ENCODE assay signal across 8 mouse cellular contexts in the genomic region with DNA sequence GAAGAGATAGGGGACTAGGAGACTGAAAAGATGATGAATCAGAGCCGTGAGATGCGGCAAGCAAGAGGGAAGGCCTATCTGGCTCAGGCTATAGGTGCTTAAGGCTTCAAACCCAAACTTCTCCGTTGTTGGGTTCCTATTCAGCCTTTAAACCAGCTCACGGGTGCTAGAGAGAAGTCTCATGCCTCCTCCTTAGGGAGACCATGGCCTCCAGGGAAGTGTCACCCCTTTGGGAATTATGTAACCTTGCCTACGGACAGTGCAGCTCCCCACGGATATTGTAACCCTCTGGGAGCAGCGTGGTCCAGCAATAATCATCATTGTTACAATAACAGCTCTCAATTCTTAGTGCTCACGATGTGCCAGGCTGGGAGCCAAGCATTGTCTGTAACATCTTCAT. TPM values are rescaled to one million over a fixed set of nuclear protein-coding genes. Genes with fewer than 3 reads are reported as not detected.
DNase-seq lines count a peak whose midpoint lies in the region; ATAC-seq and TF ChIP-seq lines count a peak whose summit lies in the region.

No protein-coding gene starts in this region.

- peak; percentile 46 to 61 for DNase-seq in cerebellum, postnatal 25 days
- DNase-seq in MEL (ENCODE audit: low read depth, low spot score): no peak
- DNase-seq in frontal cortex, postnatal 14 days (ENCODE audit: low spot score in 2 of 2): no peak
- no peak for DNase-seq in urinary bladder, adult 2 months (ENCODE audit: low spot score)

- TF ChIP-seq CTCF in MEL (IDR thresholded peaks at IDR 0.05 in 2 of 3, conservative IDR thresholded peaks at IDR 0.05 in 1 of 3; ENCODE audit: control insufficient read depth in 1 of 3, insufficient read depth in 1 of 3, low read depth in 2 of 3, low read length in 3 of 3, poor library complexity in 1 of 3, severe bottlenecking in 1 of 3): no peak

- peak overlapping the region; percentile 98 for H3K4me2 ChIP-seq in heart, embryonic 16.5 days (ENCODE audit: low read depth, low read length)
- peak overlapping the region; percentile 99 for H3K4me2 ChIP-seq in liver, embryonic 15.5 days

- peaks cover 0 to 2% of the 10 kb centered on the region in 2 experiments; a peak in 2 of 4 replicates for H3K36me3 ChIP-seq in MEL (ENCODE audit: control insufficient read depth in 1 of 2, insufficient read depth in 2 of 2, low read length in 2 of 2)
- no peaks in the 10 kb centered on the region for H3K36me3 ChIP-seq in heart, embryonic 16.5 days (ENCODE audit: control insufficient read depth, insufficient read depth)
- no peaks in the 10 kb centered on the region for H3K36me3 ChIP-seq in liver, embryonic 15.5 days (replicated peaks)

- no peak for TF ChIP-seq POLR2A in MEL (IDR thresholded peaks at IDR 0.05; ENCODE audit: control insufficient read depth in 1 of 2, insufficient read depth in 1 of 2, low read depth in 1 of 2, low read length in 2 of 2, poor library complexity in 1 of 2)

- WGBS in heart, embryonic 16.5 days: 32% methylated on average over 8 of the region's 8 CpGs
- WGBS in liver, embryonic 15.5 days (ENCODE audit: insufficient replicate concordance): 35% methylated on average over 8 of the region's 8 CpGs

- peak overlapping the region; percentile 58 to 99 for H3K4me3 ChIP-seq in MEL (ENCODE audit: control insufficient read depth in 1 of 2, insufficient read depth in 1 of 2, low read depth in 2 of 2, low read length in 2 of 2)
- H3K4me3 ChIP-seq in heart, embryonic 16.5 days (ENCODE audit: low read length): peak overlapping the region; percentile 100
- H3K4me3 ChIP-seq in liver, embryonic 15.5 days (replicated peaks): peak overlapping the region; percentile 78; the same call in 1 of the 2 replicates

- no peaks in the 10 kb centered on the region for H3K27me3 ChIP-seq in MEL (ENCODE audit: control insufficient read depth in 1 of 2, insufficient read depth in 2 of 2, low read length in 2 of 2)
- no peaks in the 10 kb centered on the region for H3K27me3 ChIP-seq in heart, embryonic 16.5 days (ENCODE audit: control insufficient read depth, insufficient read depth, low read length)
- H3K27me3 ChIP-seq in liver, embryonic 15.5 days: peaks cover 17% of the 10 kb centered on the region; the same call in 1 of the 2 replicates

- ATAC-seq in cerebellum, adult (ENCODE audit: insufficient number of reproducible peaks, low FRiP score, low TSS enrichment): no peak
- no peak for ATAC-seq in heart, embryonic 16.5 days (replicated peaks; ENCODE audit: extremely low read depth, insufficient read depth, low FRiP score)
- no peak for ATAC-seq in liver, embryonic 15.5 days (ENCODE audit: insufficient read depth)
- no peak for ATAC-seq in megakaryocyte-erythroid progenitor cell, adult 5-6 weeks (replicated peaks; ENCODE audit: low FRiP score, low TSS enrichment, poor library complexity, severe bottlenecking)

- no peak for TF ChIP-seq EP300 in MEL (IDR thresholded peaks at IDR 0.05; ENCODE audit: low read depth in 1 of 2, low read length in 2 of 2)

- H3K27ac ChIP-seq in MEL (ENCODE audit: control insufficient read depth, low read depth, low read length): no peak overlapping the region
- peak overlapping the region; percentile 99 for H3K27ac ChIP-seq in heart, embryonic 16.5 days (ENCODE audit: low read length)
- peak overlapping the region; percentile 84 for H3K27ac ChIP-seq in liver, embryonic 15.5 days (replicated peaks)

- peaks cover 32% of the 10 kb centered on the region for H3K79me2 ChIP-seq in MEL (ENCODE audit: control insufficient read depth, insufficient read depth, low read length, poor library complexity)

- no peak for TF ChIP-seq RAD21 in MEL (IDR thresholded peaks at IDR 0.05; ENCODE audit: low read depth, low read length)

- H3K9me3 ChIP-seq in MEL (replicated peaks; ENCODE audit: insufficient read depth, low read length): no peaks in the 10 kb centered on the region
- no peaks in the 10 kb centered on the region for H3K9me3 ChIP-seq in heart, embryonic 16.5 days (replicated peaks; ENCODE audit: control insufficient read depth, low read length)
- no peaks in the 10 kb centered on the region for H3K9me3 ChIP-seq in liver, embryonic 15.5 days (replicated peaks)

- peaks cover 0 to 7% of the 10 kb centered on the region in 2 experiments; a peak in 3 of 4 replicates for H3K4me1 ChIP-seq in MEL (ENCODE audit: control insufficient read depth in 1 of 2, insufficient read depth in 2 of 2, low read length in 2 of 2)
- peaks cover 27% of the 10 kb centered on the region for H3K4me1 ChIP-seq in heart, embryonic 16.5 days (ENCODE audit: control insufficient read depth, insufficient read depth, low read length)
- H3K4me1 ChIP-seq in liver, embryonic 15.5 days (replicated peaks): peaks cover 52% of the 10 kb centered on the region

- peak overlapping the region; percentile 73 for H3K9ac ChIP-seq in MEL (ENCODE audit: control insufficient read depth, low read depth, low read length, poor library complexity, severe bottlenecking)
- H3K9ac ChIP-seq in heart, embryonic 16.5 days (ENCODE audit: low read length): peak overlapping the region; percentile 99
- H3K9ac ChIP-seq in liver, embryonic 15.5 days: 0 out of 2 replicates have a peak overlapping the region, but pooled peaks have one; percentile 79

TF ChIP-seq in MEL, 35 proteins besides CTCF, POLR2A, EP300 and RAD21:
- TF ChIP-seq ETS1 (IDR thresholded peaks at IDR 0.05; ENCODE audit: low read depth, low read length) (0 out of 2 replicates have a peak, but pooled peaks have one; percentile 1), MYC (IDR thresholded peaks at IDR 0.05; ENCODE audit: low read depth, low read length) (no peak)

RNA-seq across cellular contexts. Expression of a gene that starts 1.3 kb away (rescaled TPM):
- total RNA-seq in MEL (2012; rRNA removed): 18.4 and 24.6 TPM in 2 replicates
- polyA plus RNA-seq in MEL (2012; ENCODE audit: insufficient read depth in 1 of 2, insufficient read length in 2 of 2, low read depth in 1 of 2, low replicate concordance in 2 of 2, missing spikeins in 1 of 2): 10 to 100 TPM in 1 of 2 experiments, not detected in 1; 33.2 TPM
- polyA plus RNA-seq in heart, embryonic 16.5 days (2015; fragmentation: Nextera tagmentation; extraction: Ambion mirVana): 8.5 and 11.2 TPM in 2 replicates
- 4.6 and 4.8 TPM in 2 replicates for polyA plus RNA-seq in liver, embryonic 15.5 days (2015; fragmentation: Nextera tagmentation; extraction: Ambion mirVana)
- total RNA-seq in megakaryocyte-erythroid progenitor cell, adult 5-6 weeks (2014; fragmentation: Nextera tagmentation): 8.7 and 18.9 TPM in 2 replicates
- 6.2 and 8.6 TPM in 2 replicates for total RNA-seq in megakaryocyte-erythroid progenitor cell, adult 5-6 weeks (2017)
- 23.6 and 26.8 TPM in 2 replicates for polyA plus RNA-seq in urinary bladder, adult 2 months (2012; rRNA removed)

RNA-seq across cellular contexts. Expression of a gene that starts 14.2 kb away (rescaled TPM):
- total RNA-seq in MEL (2012; rRNA removed): 59.8 and 61.5 TPM in 2 replicates
- polyA plus RNA-seq in MEL (2012; ENCODE audit: insufficient read depth in 1 of 2, insufficient read length in 2 of 2, low read depth in 1 of 2, low replicate concordance in 2 of 2, missing spikeins in 1 of 2): 100 to 1,000 TPM in 1 of 2 experiments, 10 to 100 TPM in 1; 86.6 to 149 TPM
- polyA plus RNA-seq in heart, embryonic 16.5 days (2015; fragmentation: Nextera tagmentation; extraction: Ambion mirVana): 6.7 and 6.8 TPM in 2 replicates
- polyA plus RNA-seq in liver, embryonic 15.5 days (2015; fragmentation: Nextera tagmentation; extraction: Ambion mirVana): 6.4 and 7.4 TPM in 2 replicates
- total RNA-seq in megakaryocyte-erythroid progenitor cell, adult 5-6 weeks (2014; fragmentation: Nextera tagmentation): 97.9 and 123 TPM in 2 replicates
- total RNA-seq in megakaryocyte-erythroid progenitor cell, adult 5-6 weeks (2017): 49.1 and 74.7 TPM in 2 replicates
- polyA plus RNA-seq in urinary bladder, adult 2 months (2012; rRNA removed): 79.0 and 83.3 TPM in 2 replicates

RNA-seq across cellular contexts. Expression of a gene that starts 15.7 kb away (rescaled TPM):
- total RNA-seq in MEL (2012; rRNA removed): 56.6 and 57.2 TPM in 2 replicates
- polyA plus RNA-seq in MEL (2012; ENCODE audit: insufficient read depth in 1 of 2, insufficient read length in 2 of 2, low read depth in 1 of 2, low replicate concordance in 2 of 2, missing spikeins in 1 of 2): 100 to 1,000 TPM; 157 TPM
- polyA plus RNA-seq in heart, embryonic 16.5 days (2015; fragmentation: Nextera tagmentation; extraction: Ambion mirVana): 22.7 and 24.7 TPM in 2 replicates
- polyA plus RNA-seq in liver, embryonic 15.5 days (2015; fragmentation: Nextera tagmentation; extraction: Ambion mirVana): 8.9 and 10.2 TPM in 2 replicates
- total RNA-seq in megakaryocyte-erythroid progenitor cell, adult 5-6 weeks (2014; fragmentation: Nextera tagmentation): 125 and 134 TPM in 2 replicates
- total RNA-seq in megakaryocyte-erythroid progenitor cell, adult 5-6 weeks (2017): 20.5 and 40.0 TPM in 2 replicates
- polyA plus RNA-seq in urinary bladder, adult 2 months (2012; rRNA removed): 30.8 and 58.8 TPM in 2 replicates

RNA-seq across cellular contexts. Expression of a gene that starts 30.6 kb away (rescaled TPM):
- total RNA-seq in MEL (2012; rRNA removed): 8.4 and 9.5 TPM in 2 replicates
- polyA plus RNA-seq in MEL (2012; ENCODE audit: insufficient read depth in 1 of 2, insufficient read length in 2 of 2, low read depth in 1 of 2, low replicate concordance in 2 of 2, missing spikeins in 1 of 2): 10 to 100 TPM in 1 of 2 experiments, not detected in 1; 14.8 TPM
- 2.2 and 2.3 TPM in 2 replicates for polyA plus RNA-seq in heart, embryonic 16.5 days (2015; fragmentation: Nextera tagmentation; extraction: Ambion mirVana)
- 1.8 and 2.1 TPM in 2 replicates for polyA plus RNA-seq in liver, embryonic 15.5 days (2015; fragmentation: Nextera tagmentation; extraction: Ambion mirVana)
- total RNA-seq in megakaryocyte-erythroid progenitor cell, adult 5-6 weeks (2014; fragmentation: Nextera tagmentation): 18.8 and 20.3 TPM in 2 replicates
- total RNA-seq in megakaryocyte-erythroid progenitor cell, adult 5-6 weeks (2017): 10.1 and 12.5 TPM in 2 replicates
- polyA plus RNA-seq in urinary bladder, adult 2 months (2012; rRNA removed): 6.9 and 9.3 TPM in 2 replicates

RNA-seq across cellular contexts. Expression of a gene that starts 31.4 kb away (rescaled TPM):
- total RNA-seq in MEL (2012; rRNA removed): 25.2 and 28.2 TPM in 2 replicates
- polyA plus RNA-seq in MEL (2012; ENCODE audit: insufficient read depth in 1 of 2, insufficient read length in 2 of 2, low read depth in 1 of 2, low replicate concordance in 2 of 2, missing spikeins in 1 of 2): 10 to 100 TPM in 1 of 2 experiments, not detected in 1; 36.6 TPM
- polyA plus RNA-seq in heart, embryonic 16.5 days (2015; fragmentation: Nextera tagmentation; extraction: Ambion mirVana): 8.3 and 8.6 TPM in 2 replicates
- 35.4 and 39.1 TPM in 2 replicates for polyA plus RNA-seq in liver, embryonic 15.5 days (2015; fragmentation: Nextera tagmentation; extraction: Ambion mirVana)
- 16.0 and 24.9 TPM in 2 replicates for total RNA-seq in megakaryocyte-erythroid progenitor cell, adult 5-6 weeks (2014; fragmentation: Nextera tagmentation)
- 13.5 and 15.2 TPM in 2 replicates for total RNA-seq in megakaryocyte-erythroid progenitor cell, adult 5-6 weeks (2017)
- 13.8 and 14.2 TPM in 2 replicates for polyA plus RNA-seq in urinary bladder, adult 2 months (2012; rRNA removed)

Comparison
In these comparisons a context has a peak if more than half of its experiments do, and no peak if none do; other contexts are left out.
1. DNase-seq: peak in cerebellum, postnatal 25 days (2 of 2); none in MEL (single experiment), frontal cortex, postnatal 14 days (0 of 2) and urinary bladder, adult 2 months (single experiment).
2. Peak in every context shown above with its lines, with median percentiles within 50 percentile points of each other: H3K4me3 ChIP-seq and H3K9ac ChIP-seq.